Mouse (Mus musculus): Measurements from ENCODE around the gene Arpc3.

Arpc3 gene

DNA sequence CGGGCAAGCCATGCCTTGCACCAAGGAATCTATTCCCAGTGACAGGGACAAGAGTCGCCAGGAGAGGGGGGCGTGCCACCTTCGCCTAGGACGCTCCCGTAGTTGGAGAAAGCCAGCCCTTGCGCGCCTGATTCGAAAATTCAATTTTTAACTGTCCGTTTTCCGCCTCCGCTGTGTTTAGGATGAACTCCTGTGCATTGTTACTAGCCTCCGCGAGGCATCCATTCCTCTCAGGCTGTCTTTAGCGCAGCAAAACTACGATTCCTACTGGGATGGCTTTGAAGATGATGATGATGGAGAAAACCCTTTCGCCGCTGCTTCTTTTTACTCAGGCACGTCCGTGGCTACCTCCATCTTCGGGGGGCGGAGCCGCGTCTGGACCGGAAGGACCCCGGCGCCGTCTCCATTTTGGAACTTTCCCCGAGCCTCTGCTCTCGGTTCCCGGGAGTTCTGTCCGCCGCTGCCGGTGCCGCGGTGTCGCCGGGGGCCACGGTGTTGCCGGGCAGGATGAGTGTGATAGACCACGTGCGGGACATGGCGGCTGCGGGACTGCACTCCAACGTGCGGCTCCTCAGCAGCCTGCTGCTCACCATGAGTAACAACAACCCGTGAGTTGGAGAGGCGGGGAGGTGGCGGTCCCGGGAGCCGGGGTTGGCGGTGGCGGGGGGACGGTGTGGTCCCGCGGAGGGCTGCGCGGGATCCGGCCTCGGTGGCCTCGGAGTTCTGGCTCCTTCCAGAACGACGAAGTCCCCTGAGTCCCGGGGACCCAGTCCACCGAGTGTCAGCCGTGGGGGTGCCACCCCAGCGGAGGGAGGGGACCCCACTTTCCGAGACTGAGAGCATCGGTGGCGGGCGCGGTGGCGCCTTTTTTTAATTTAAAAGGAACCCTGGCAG is 30.6 kb downstream of the Arpc3 start:
- in situ Hi-C loops (cut with MboI; ENCODE audit: low pct_unique_long_range_greater_than_20kb in 1 of 2, low sequenced_read_pairs in 2 of 2, unreplicated experiment in 1 of 2) = loop anchor here in 1 of 2 experiments (10.0 kb wide), 1 partner anchor 202 kb away; no protein-coding TSS in a partner anchor

DNA sequence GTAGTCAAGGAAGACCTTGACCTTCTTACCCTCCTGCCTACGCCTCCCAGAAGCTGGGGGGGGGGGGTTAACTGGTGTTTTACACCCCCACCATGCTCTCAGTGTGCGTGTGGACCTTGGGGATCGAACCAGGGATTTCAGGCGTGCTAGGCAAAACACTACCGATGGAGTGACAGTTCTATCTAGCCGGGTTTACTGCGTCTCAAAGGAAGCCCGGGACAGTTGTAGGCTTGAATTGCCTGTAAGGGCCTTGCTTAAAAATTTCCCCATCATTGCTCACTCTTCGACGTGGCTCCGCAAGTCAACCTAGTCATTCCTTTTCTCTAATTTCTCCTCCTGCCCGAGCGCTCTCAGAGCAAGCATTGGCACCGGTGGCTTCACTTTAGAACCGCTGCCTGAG is 31.4 kb downstream of the Arpc3 start:
- in situ Hi-C loops (cut with MboI; ENCODE audit: low pct_unique_long_range_greater_than_20kb in 1 of 2, low sequenced_read_pairs in 2 of 2, unreplicated experiment in 1 of 2) = loop anchor here in 1 of 2 experiments (10.0 kb wide), 1 partner anchor 202 kb away; no protein-coding TSS in a partner anchor

DNA sequence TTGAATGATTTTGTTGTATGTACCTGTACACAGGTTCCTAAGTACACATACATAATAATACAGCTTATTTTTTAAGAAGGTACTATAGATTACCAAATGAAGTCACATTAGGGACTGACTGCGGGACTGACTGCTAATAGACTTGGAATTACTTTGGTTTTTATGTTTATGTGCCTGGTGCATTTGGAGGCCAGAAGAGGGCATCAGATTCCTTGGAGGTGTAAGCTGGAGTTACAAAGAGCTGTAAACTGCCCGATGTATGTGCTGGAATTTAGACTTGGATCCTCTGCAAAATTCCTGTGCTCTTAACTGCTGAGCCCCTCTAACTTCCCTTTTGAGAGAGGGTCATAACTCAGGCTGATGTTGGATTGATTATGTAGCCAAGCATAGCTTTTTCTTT is 33.9 kb downstream of the Arpc3 start:
- in situ Hi-C loops (cut with MboI; ENCODE audit: low pct_unique_long_range_greater_than_20kb in 1 of 2, low sequenced_read_pairs in 2 of 2, unreplicated experiment in 1 of 2) = loop anchor here in 1 of 2 experiments (10.0 kb wide), 1 partner anchor 199 kb away; no protein-coding TSS in a partner anchor

DNA sequence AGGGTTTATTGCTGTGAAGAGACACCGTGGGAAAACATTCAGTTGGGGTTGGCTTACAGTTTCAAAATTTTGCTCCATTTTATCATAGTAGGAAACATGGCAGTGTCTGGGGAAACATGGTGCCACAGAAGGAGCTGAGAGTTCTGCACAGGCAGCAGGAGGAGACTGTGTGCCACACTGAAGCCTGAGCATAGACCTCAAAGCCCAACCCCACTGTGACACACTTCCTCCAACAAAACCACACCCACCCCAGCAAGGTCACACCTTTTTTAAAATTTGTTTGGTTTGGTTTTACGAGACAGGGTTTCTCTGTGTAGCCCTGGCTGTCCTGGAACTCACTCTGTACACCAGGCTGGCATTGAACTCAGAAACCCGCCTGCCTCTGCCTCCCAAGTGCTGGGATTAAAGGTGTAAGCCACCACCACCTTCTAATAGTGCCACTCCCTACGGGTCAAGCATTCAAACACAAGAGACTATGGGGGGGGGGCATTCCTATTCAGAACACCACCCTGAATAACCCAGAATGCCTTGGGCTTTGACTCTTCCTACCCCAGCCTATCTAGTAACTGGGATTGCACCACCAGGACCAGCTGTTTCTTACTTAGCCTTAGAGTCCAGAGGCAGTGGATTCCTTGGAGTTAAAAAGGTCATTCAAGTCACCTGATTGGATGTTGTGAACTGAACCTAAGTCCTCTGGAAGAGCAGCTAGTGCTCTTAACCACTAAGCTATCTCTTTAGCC is 38.5 kb downstream of the Arpc3 start:
- in situ Hi-C loops (cut with MboI; ENCODE audit: low pct_unique_long_range_greater_than_20kb in 1 of 2, low sequenced_read_pairs in 2 of 2, unreplicated experiment in 1 of 2) = no loop called here

GRCm38 (mm10) chr5:122431221-122431620 is 39.5 kb downstream of the Arpc3 start:
- in situ Hi-C loops (cut with MboI; ENCODE audit: low pct_unique_long_range_greater_than_20kb in 1 of 2, low sequenced_read_pairs in 2 of 2, unreplicated experiment in 1 of 2) = no loop called here

DNA sequence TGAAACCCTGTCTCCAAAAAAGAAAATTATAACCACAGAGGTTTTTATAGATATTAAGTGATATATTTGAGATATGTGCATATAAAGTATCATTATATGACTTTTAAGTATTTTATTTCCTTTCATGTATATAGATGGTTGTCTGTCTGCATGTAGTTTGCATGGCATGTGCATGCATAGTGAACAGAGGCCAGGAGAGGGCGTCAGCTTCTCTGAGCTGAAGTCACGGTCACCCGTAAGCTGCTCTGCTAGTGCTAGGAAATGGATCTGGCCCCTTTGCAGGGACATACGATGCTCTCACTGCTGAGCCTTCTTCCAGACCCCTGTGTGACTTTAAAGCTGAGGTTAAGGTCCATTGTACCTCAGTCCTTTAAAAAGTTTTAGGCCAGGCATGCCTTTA is 42.9 kb downstream of the Arpc3 start:
- in situ Hi-C loops (cut with MboI; ENCODE audit: low pct_unique_long_range_greater_than_20kb in 1 of 2, low sequenced_read_pairs in 2 of 2, unreplicated experiment in 1 of 2) = no loop called here

- in situ Hi-C loops (cut with MboI; ENCODE audit: low pct_unique_long_range_greater_than_20kb in 1 of 2, low sequenced_read_pairs in 2 of 2, unreplicated experiment in 1 of 2) = no loop called here
Measured at GRCm38 (mm10) chr5:122439400-122440094, 47.9 kb downstream of the Arpc3 start.

GRCm38 (mm10) chr5:122440095-122440630 is 48.5 kb downstream of the Arpc3 start:
- in situ Hi-C loops (cut with MboI; ENCODE audit: low pct_unique_long_range_greater_than_20kb in 1 of 2, low sequenced_read_pairs in 2 of 2, unreplicated experiment in 1 of 2) = no loop called here

DNA sequence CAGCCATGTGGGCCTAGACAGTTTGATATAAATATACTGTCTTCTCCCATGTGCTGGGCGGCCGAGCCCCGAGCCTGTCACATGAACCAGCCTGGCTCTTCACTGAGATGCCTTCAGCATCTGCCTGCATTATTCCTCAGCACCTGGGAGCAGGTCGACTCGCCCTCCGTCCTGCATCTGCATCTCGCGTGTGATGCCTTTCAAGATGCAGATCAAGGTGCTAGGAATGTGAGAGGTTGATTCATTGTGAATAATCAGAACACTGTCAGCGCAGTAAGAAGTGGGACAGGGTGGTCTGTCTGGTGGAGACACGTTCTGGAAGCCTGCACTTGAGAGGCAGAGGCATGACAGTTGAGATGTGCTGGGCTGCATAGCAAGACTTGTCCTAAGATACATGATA is 52.8 kb downstream of the Arpc3 start:
- in situ Hi-C loops (cut with MboI; ENCODE audit: low pct_unique_long_range_greater_than_20kb in 1 of 2, low sequenced_read_pairs in 2 of 2, unreplicated experiment in 1 of 2) = no loop called here

- in situ Hi-C loops (cut with MboI; ENCODE audit: low pct_unique_long_range_greater_than_20kb in 1 of 2, low sequenced_read_pairs in 2 of 2, unreplicated experiment in 1 of 2) = no loop called here
Measured at GRCm38 (mm10) chr5:122445051-122445610, 53.5 kb downstream of the Arpc3 start.

GRCm38 (mm10) chr5:122447857-122448256 is 56.2 kb downstream of the Arpc3 start:
- in situ Hi-C loops (cut with MboI; ENCODE audit: low pct_unique_long_range_greater_than_20kb in 1 of 2, low sequenced_read_pairs in 2 of 2, unreplicated experiment in 1 of 2) = no loop called here

GRCm38 (mm10) chr5:122448869-122449268 is 57.2 kb downstream of the Arpc3 start:
- in situ Hi-C loops (cut with MboI; ENCODE audit: low pct_unique_long_range_greater_than_20kb in 1 of 2, low sequenced_read_pairs in 2 of 2, unreplicated experiment in 1 of 2) = no loop called here

DNA sequence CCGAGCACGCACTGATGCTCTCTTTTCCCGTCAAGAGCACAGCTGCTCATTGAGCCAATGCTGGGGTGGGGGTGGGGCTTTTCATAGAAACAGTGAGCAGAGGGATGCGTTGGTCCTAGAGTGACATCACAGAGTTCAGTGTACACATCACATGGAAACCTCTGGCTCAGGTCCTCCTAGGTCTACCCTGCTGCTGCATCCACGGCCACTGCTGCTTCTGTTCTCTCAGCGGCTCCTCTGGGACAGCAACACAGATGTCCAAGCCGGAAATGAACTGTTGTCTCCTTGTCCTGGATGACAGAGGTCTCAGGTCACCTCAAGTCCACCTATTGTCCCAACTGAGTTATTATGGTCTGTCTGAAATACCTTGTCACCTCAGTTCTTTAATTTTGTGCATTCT is 58.3 kb downstream of the Arpc3 start:
- in situ Hi-C loops (cut with MboI; ENCODE audit: low pct_unique_long_range_greater_than_20kb in 1 of 2, low sequenced_read_pairs in 2 of 2, unreplicated experiment in 1 of 2) = no loop called here

DNA sequence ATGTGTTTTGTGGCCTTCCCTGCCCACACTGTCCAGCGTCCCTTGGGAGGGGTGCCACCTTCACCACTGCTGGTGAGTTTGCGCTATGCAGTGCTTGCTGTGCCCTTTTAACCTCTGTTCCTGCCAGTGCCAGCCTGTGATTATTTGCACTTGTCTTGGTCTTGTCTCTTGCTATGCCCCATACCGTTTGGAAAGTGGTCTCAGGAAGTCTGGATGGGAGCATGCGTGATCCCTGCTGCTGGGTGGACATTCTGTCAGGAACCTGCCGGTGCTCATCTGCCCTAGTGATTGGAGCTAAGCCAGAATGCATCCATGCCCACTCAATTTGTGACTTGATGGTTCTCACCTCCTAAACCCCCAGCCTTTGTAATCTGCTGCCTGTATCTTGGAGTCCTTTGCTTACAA is 59.2 kb downstream of the Arpc3 start:
- in situ Hi-C loops (cut with MboI; ENCODE audit: low pct_unique_long_range_greater_than_20kb in 1 of 2, low sequenced_read_pairs in 2 of 2, unreplicated experiment in 1 of 2) = no loop called here

DNA sequence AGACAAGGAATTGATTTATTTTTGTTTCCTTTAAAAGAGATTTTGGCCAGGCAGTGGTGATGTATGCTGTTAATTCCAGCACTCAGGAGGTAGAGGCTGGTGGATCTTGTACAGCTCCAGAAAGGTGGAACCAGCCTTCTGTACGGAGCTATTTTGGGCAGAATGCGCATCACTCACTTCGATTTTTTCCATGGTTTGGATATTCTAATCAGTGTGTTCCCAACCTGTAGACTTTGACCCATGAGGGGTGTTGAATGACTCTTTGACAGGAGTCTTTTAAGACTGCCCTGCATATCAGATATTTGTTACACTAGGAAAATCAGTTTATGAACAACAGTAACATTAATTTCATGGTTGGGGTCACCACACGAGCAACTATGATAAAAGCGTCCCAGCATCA is 59.6 kb downstream of the Arpc3 start:
- in situ Hi-C loops (cut with MboI; ENCODE audit: low pct_unique_long_range_greater_than_20kb in 1 of 2, low sequenced_read_pairs in 2 of 2, unreplicated experiment in 1 of 2) = no loop called here

GRCm38 (mm10) chr5:122452194-122452593 is 60.5 kb downstream of the Arpc3 start:
- in situ Hi-C loops (cut with MboI; ENCODE audit: low pct_unique_long_range_greater_than_20kb in 1 of 2, low sequenced_read_pairs in 2 of 2, unreplicated experiment in 1 of 2) = no loop called here

DNA sequence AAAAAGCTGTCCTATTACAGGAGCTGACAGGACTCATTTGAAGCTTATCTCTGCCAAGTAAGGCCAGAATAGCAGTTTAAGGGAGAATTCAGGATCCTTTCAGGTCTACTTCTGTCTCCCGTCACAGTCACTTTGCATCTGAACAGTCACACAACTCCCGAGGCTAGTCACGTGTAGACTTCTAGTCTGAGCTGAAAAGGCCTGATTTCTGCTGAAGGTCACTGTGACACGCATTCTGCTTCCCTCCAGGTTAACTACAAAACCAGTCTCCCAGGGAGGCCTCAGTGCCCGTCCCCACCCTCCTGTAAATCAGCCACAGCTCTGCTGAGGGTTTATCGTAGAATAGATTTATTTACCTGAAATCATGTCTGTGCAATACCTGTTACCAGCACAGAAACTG is 61.5 kb downstream of the Arpc3 start:
- in situ Hi-C loops (cut with MboI; ENCODE audit: low pct_unique_long_range_greater_than_20kb in 1 of 2, low sequenced_read_pairs in 2 of 2, unreplicated experiment in 1 of 2) = no loop called here

- in situ Hi-C loops (cut with MboI; ENCODE audit: low pct_unique_long_range_greater_than_20kb in 1 of 2, low sequenced_read_pairs in 2 of 2, unreplicated experiment in 1 of 2) = no loop called here
Measured at GRCm38 (mm10) chr5:122454442-122454841, 62.8 kb downstream of the Arpc3 start.
